Mouse (Mus musculus) megakaryocyte, adult 5-6 weeks (primary cell): ENCODE data around the gene Tcerg1l. TPM values are rescaled to one million over a fixed set of nuclear protein-coding genes. Genes with fewer than 3 reads are reported as not detected.
A peak's percentile ranks its signal among the peaks of the same experiment; 100 is the strongest.

ENCODE experiments used
- ATAC-seq: 2 replicates; pipeline ENCODE4 v1.8.0; 2016; ENCODE audit warnings: mild to moderate bottlenecking, inconsistent platforms; ENCODE audit not compliant: poor library complexity, severe bottlenecking
- total RNA-seq, 2 experiments: library from RNA; stranded (forward) in 1 of 2; stranded (reverse) in 1 of 2; fragments of 153-499, 151-499 nt in 1 of 2; fragments of 221-1000, 200-1000 nt in 1 of 2; gene quantifications; 2 replicates each; pipeline versions ENCODE4 v1.2.3 to v1.2.4; 2015 to 2017

Gene Tcerg1l
- total RNA-seq, 2 experiments from 2014 or later = not detected

GRCm38 (mm10) chr7:138367570-138367969 lies 30.0 kb downstream of the Tcerg1l start:
- ATAC-seq = no peak

- no peak for ATAC-seq
Observed at GRCm38 (mm10) chr7:138365519-138365918, 32.0 kb downstream of the Tcerg1l start.

GRCm38 (mm10) chr7:138357475-138357874 lies 40.1 kb downstream of the Tcerg1l start:
- no peak for ATAC-seq

GRCm38 (mm10) chr7:138356655-138357449 lies 40.7 kb downstream of the Tcerg1l start:
- ATAC-seq = no peak

- no peak for ATAC-seq
Observed at GRCm38 (mm10) chr7:138345451-138345850, 52.1 kb downstream of the Tcerg1l start.

GRCm38 (mm10) chr7:138338451-138338850 lies 59.1 kb downstream of the Tcerg1l start:
- no peak for ATAC-seq

GRCm38 (mm10) chr7:138337946-138338345 lies 59.6 kb downstream of the Tcerg1l start:
- ATAC-seq = no peak

GRCm38 (mm10) chr7:138332504-138333168 lies 64.9 kb downstream of the Tcerg1l start:
- peak; percentile 87 for ATAC-seq

GRCm38 (mm10) chr7:138331266-138331665 lies 66.3 kb downstream of the Tcerg1l start:
- no peak for ATAC-seq

GRCm38 (mm10) chr7:138328637-138329036 lies 68.9 kb downstream of the Tcerg1l start:
- no peak for ATAC-seq

- no peak for ATAC-seq
Observed at GRCm38 (mm10) chr7:138326760-138327159, 70.8 kb downstream of the Tcerg1l start.

GRCm38 (mm10) chr7:138313733-138314132 lies 83.8 kb downstream of the Tcerg1l start:
- ATAC-seq = no peak

GRCm38 (mm10) chr7:138306126-138306525 lies 91.4 kb downstream of the Tcerg1l start:
- ATAC-seq = no peak

- ATAC-seq = no peak
Observed at GRCm38 (mm10) chr7:138284790-138285189, 112.7 kb downstream of the Tcerg1l start.

GRCm38 (mm10) chr7:138275263-138275662 lies 122.3 kb downstream of the Tcerg1l start:
- ATAC-seq = no peak

GRCm38 (mm10) chr7:138271328-138271727 lies 126.2 kb downstream of the Tcerg1l start:
- no peak for ATAC-seq

- no peak for ATAC-seq
Observed at GRCm38 (mm10) chr7:138269386-138269785, 128.1 kb downstream of the Tcerg1l start.

- no peak for ATAC-seq
Observed at GRCm38 (mm10) chr7:138267976-138268646, 129.4 kb downstream of the Tcerg1l start.

- no peak for ATAC-seq
Observed at GRCm38 (mm10) chr7:138248612-138249011, 148.9 kb downstream of the Tcerg1l start.

GRCm38 (mm10) chr7:138248176-138248575 lies 149.4 kb downstream of the Tcerg1l start:
- peak; percentile 63 for ATAC-seq

- ATAC-seq = no peak
Observed at GRCm38 (mm10) chr7:138246684-138247083, 150.8 kb downstream of the Tcerg1l start.

- no peak for ATAC-seq
Observed at GRCm38 (mm10) chr7:138242229-138242628, 155.3 kb downstream of the Tcerg1l start.
